Mouse (Mus musculus): ENCODE results near the gene 4933411K16Rik. TPM values are rescaled to one million over a fixed set of nuclear protein-coding genes. Genes with fewer than 3 reads are reported as not detected.

The 4933411K16Rik gene
- polyA plus RNA-seq, 1 experiment, result 0.30 TPM

- Histone ChIP-seq H3K27me3 (ENCODE audit: control insufficient read depth, insufficient read depth, insufficient read length) (no peaks in the 10 kb centered on the region), H3K4me2 (ENCODE audit: low read depth) (peak overlapping the region; percentile 40), H3K79me2 (ENCODE audit: control insufficient read depth, insufficient read depth) (peaks cover 38% of the 10 kb centered on the region), H3K36me3 (ENCODE audit: control insufficient read depth, insufficient read depth) (peaks cover 3% of the 10 kb centered on the region), H3K4me3 (no peak overlapping the region), H3ac (ENCODE audit: control insufficient read depth, insufficient read length) (no peak overlapping the region)
- TF ChIP-seq REST (IDR thresholded peaks at IDR 0.05; ENCODE audit: insufficient read depth, insufficient read length) (no peak), POLR2A (IDR thresholded peaks at IDR 0.05; ENCODE audit: insufficient read length, low read depth) (no peak), CEBPB (IDR thresholded peaks at IDR 0.05; ENCODE audit: insufficient read depth, poor library complexity, severe bottlenecking) (no peak), MYOD1 (IDR thresholded peaks at IDR 0.05; ENCODE audit: control insufficient read depth in 1 of 3, insufficient read length in 2 of 3, low read depth in 2 of 3) (no peak), TCF3 (IDR thresholded peaks at IDR 0.05; ENCODE audit: insufficient read length, low read depth) (no peak), E2F4 (IDR thresholded peaks at IDR 0.05; ENCODE audit: insufficient read depth) (no peak), MAX (IDR thresholded peaks at IDR 0.05; ENCODE audit: low read depth) (no peak), SRF (IDR thresholded peaks at IDR 0.05; ENCODE audit: control insufficient read depth, insufficient read length, low read depth) (no peak), POLR2AphosphoS2 (IDR thresholded peaks at IDR 0.05; ENCODE audit: insufficient read length, low read depth) (no peak), MYOG (IDR thresholded peaks at IDR 0.05; ENCODE audit: control insufficient read depth in 1 of 3, insufficient read depth in 1 of 3, insufficient read length in 2 of 3, low read depth in 2 of 3) (no peak), TCF12 (IDR thresholded peaks at IDR 0.05; ENCODE audit: insufficient read depth, poor library complexity, severe bottlenecking) (no peak), USF1 (IDR thresholded peaks at IDR 0.05; ENCODE audit: low read depth) (no peak)
Measured at GRCm38 (mm10) chr19:42099406-42099805, 47.4 kb downstream of the 4933411K16Rik start.

Other genes with a start within 250 kb of the 4933411K16Rik start
- gene Frat1, start 222.3 kb upstream of the 4933411K16Rik start, polyA plus RNA-seq (2012; fragmentation: generic; extraction: Trizol), result 0.19 TPM
- 0.79 TPM for gene Frat2, start 204.1 kb upstream of the 4933411K16Rik start, polyA plus RNA-seq (2012; fragmentation: generic; extraction: Trizol)
- 45.4 TPM for gene Rrp12, start 156.1 kb upstream of the 4933411K16Rik start, polyA plus RNA-seq (2012; fragmentation: generic; extraction: Trizol)
- gene Pgam1, start 140.3 kb upstream of the 4933411K16Rik start, polyA plus RNA-seq (2012; fragmentation: generic; extraction: Trizol), result 552 TPM
- gene Exosc1, start 118.8 kb upstream of the 4933411K16Rik start, polyA plus RNA-seq (2012; fragmentation: generic; extraction: Trizol), result 49.4 TPM
- 124 TPM for gene Zdhhc16, start 118.8 kb upstream of the 4933411K16Rik start, polyA plus RNA-seq (2012; fragmentation: generic; extraction: Trizol)
- 34.2 TPM for gene Mms19, start 71.1 kb upstream of the 4933411K16Rik start, polyA plus RNA-seq (2012; fragmentation: generic; extraction: Trizol)
- gene Ubtd1, start 70.5 kb upstream of the 4933411K16Rik start, polyA plus RNA-seq (2012; fragmentation: generic; extraction: Trizol), result 141 TPM
- gene Ankrd2, start 16.2 kb upstream of the 4933411K16Rik start, polyA plus RNA-seq (2012; fragmentation: generic; extraction: Trizol), result 110 TPM
- 2.4 TPM for gene Hoga1, start 6.6 kb upstream of the 4933411K16Rik start, polyA plus RNA-seq (2012; fragmentation: generic; extraction: Trizol)
- gene Morn4, start 34.1 kb downstream of the 4933411K16Rik start, polyA plus RNA-seq (2012; fragmentation: generic; extraction: Trizol), result 32.3 TPM
- 37.5 TPM for gene Pi4k2a, start 38.2 kb downstream of the 4933411K16Rik start, polyA plus RNA-seq (2012; fragmentation: generic; extraction: Trizol)
- 128 TPM for gene Avpi1, start 76.8 kb downstream of the 4933411K16Rik start, polyA plus RNA-seq (2012; fragmentation: generic; extraction: Trizol)
- gene Marveld1, start 95.2 kb downstream of the 4933411K16Rik start, polyA plus RNA-seq (2012; fragmentation: generic; extraction: Trizol), result 36.1 TPM
- 22.4 TPM for gene Zfyve27, start 111.7 kb downstream of the 4933411K16Rik start, polyA plus RNA-seq (2012; fragmentation: generic; extraction: Trizol)
- gene Sfrp5, start 150.0 kb downstream of the 4933411K16Rik start, polyA plus RNA-seq (2012; fragmentation: generic; extraction: Trizol), result 0.04 TPM
- gene Golga7b, start 195.3 kb downstream of the 4933411K16Rik start, polyA plus RNA-seq (2012; fragmentation: generic; extraction: Trizol), result 0.06 TPM

Measured in myocyte (in vitro differentiated cells).